Mouse (Mus musculus) forebrain, embryonic 10.5 days (tissue): ENCODE results near the gene Cog1. TPM values are rescaled to one million over a fixed set of nuclear protein-coding genes. Genes with fewer than 3 reads are reported as not detected.

Experiments used
- DNase-seq: peaks from one replicate; pipeline ENCODE4 v3.0.0-alpha.2; 2017; ENCODE audit warnings: low spot score; ENCODE audit errors: extremely low spot score
- H3K27ac ChIP-seq: fragments of 300-500 bp; sonication (generic); 2 replicates; pipeline ENCODE4 v1.5.1; 2016; ENCODE audit warnings: mild to moderate bottlenecking
- H3K27me3 ChIP-seq: fragments of 300-500 bp; sonication (generic); 2 replicates; pipeline ENCODE4 v1.6.1; 2016; ENCODE audit warnings: mild to moderate bottlenecking; ENCODE audit not compliant: poor library complexity, severe bottlenecking
- H3K36me3 ChIP-seq: fragments of 300-500 bp; sonication (generic); replicated peaks from 2 replicates; pipeline ENCODE4 v1.6.1; 2016; ENCODE audit warnings: mild to moderate bottlenecking, moderate library complexity
- H3K4me1 ChIP-seq: fragments of 300-500 bp; sonication (generic); 2 replicates; pipeline ENCODE4 v1.6.1; 2016
- H3K4me3 ChIP-seq: fragments of 300-500 bp; sonication (generic); 2 replicates; pipeline ENCODE4 v1.5.1; 2016; ENCODE audit warnings: mild to moderate bottlenecking, moderate library complexity
- H3K9me3 ChIP-seq: fragments of 300-500 bp; sonication (generic); 2 replicates; pipeline ENCODE4 v1.6.1; 2016; ENCODE audit warnings: mild to moderate bottlenecking, moderate library complexity
- WGBS: fragments of 180-500 bp; shearing (Covaris S2); methylation state at CpG from one replicate; pipeline ENCODE4 v1.1.7; 2016; 5-methylcytosine and 5-hydroxymethylcytosine counted together
- polyA plus RNA-seq: library from polyadenylated mRNA; unstranded; fragments of >200 nt; fragmentation: Nextera tagmentation; extraction: Ambion mirVana; gene quantifications from 2 replicates; pipeline ENCODE4 v1.2.1, GENCODE M21; 2016

Cog1 gene
- polyA plus RNA-seq, 1 experiment from 2014 or later: 24.4 TPM

DNA sequence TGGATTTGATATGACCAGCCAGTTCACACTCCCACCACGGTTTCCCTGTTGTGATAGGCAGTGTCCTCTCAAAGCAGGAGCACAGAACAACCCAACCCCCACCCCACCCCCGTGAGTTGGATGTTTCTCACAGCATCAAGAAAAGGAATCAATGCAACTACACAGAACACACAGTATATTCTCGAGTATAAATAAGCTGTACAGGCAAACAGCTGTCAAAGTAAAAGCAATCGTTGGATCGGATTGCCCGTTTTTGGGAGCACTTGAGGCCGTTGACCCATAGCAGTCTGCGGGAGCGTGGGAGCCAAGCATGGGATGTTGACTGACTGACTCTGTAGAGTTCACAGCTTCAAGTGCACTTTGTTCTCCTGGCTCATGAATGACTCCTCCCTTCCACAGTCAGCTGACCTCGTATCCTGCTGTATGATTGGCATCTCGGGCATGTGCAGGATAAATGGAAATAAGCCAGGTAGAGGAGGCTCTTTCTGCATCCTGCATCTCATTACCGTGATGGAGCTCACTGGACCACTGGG is 49.1 kb downstream of the Cog1 start:
- peaks cover 13% of the 10 kb centered on the region; the same call in 1 of the 2 replicates for H3K9me3 ChIP-seq
- H3K27me3 ChIP-seq: no peaks in the 10 kb centered on the region
- DNase-seq: no peak
- H3K4me3 ChIP-seq: no peak overlapping the region
- H3K36me3 ChIP-seq: peaks cover 79% of the 10 kb centered on the region
- H3K27ac ChIP-seq: no peak overlapping the region
- peaks cover 17% of the 10 kb centered on the region for H3K4me1 ChIP-seq
- 88% methylated on average over 12 of the region's 12 CpGs for WGBS

- DNase-seq: no peak
- WGBS: 89% methylated on average over 7 of the region's 7 CpGs
- Histone ChIP-seq H3K4me1 (peaks cover 17% of the 10 kb centered on the region), H3K36me3 (peaks cover 63% of the 10 kb centered on the region), H3K4me3 (no peak overlapping the region), H3K9me3 (peaks cover 13% of the 10 kb centered on the region; the same call in 1 of the 2 replicates), H3K27me3 (no peaks in the 10 kb centered on the region), H3K27ac (no peak overlapping the region)
Observed at GRCm38 (mm10) chr11:113699643-113700042, 50.7 kb downstream of the Cog1 start.

- H3K4me1 ChIP-seq: peaks cover 3% of the 10 kb centered on the region
- peak; percentile 80 for DNase-seq
- no peaks in the 10 kb centered on the region for H3K9me3 ChIP-seq
- H3K27me3 ChIP-seq: peaks cover 14% of the 10 kb centered on the region
- no peak overlapping the region for H3K4me3 ChIP-seq
- H3K27ac ChIP-seq: no peak overlapping the region
- H3K36me3 ChIP-seq: peaks cover 38% of the 10 kb centered on the region
- WGBS: 51% methylated on average over 5 of the region's 5 CpGs
Observed at GRCm38 (mm10) chr11:113703758-113704157, 54.8 kb downstream of the Cog1 start.

- no peak overlapping the region for H3K27ac ChIP-seq
- H3K4me3 ChIP-seq: no peak overlapping the region
- peaks cover 27% of the 10 kb centered on the region for H3K27me3 ChIP-seq
- DNase-seq: no peak
- H3K9me3 ChIP-seq: no peaks in the 10 kb centered on the region
- 91% methylated on average over 15 of the region's 15 CpGs for WGBS
- peaks cover 27% of the 10 kb centered on the region for H3K4me1 ChIP-seq
- peaks cover 22% of the 10 kb centered on the region for H3K36me3 ChIP-seq
Observed at GRCm38 (mm10) chr11:113705966-113706652, 57.1 kb downstream of the Cog1 start.

- Histone ChIP-seq H3K27me3 (peaks cover 37% of the 10 kb centered on the region), H3K9me3 (no peaks in the 10 kb centered on the region), H3K27ac (peak overlapping the region; percentile 86), H3K4me1 (peaks cover 31% of the 10 kb centered on the region), H3K4me3 (peak overlapping the region; percentile 30; the same call in 1 of the 2 replicates), H3K36me3 (peaks cover 15% of the 10 kb centered on the region)
- no peak for DNase-seq
- WGBS: 41% methylated on average over 19 of the region's 19 CpGs
Observed at GRCm38 (mm10) chr11:113708629-113709213, 59.8 kb downstream of the Cog1 start.

GRCm38 (mm10) chr11:113709272-113709671 is 60.3 kb downstream of the Cog1 start:
- peaks cover 43% of the 10 kb centered on the region for H3K27me3 ChIP-seq
- WGBS: 6% methylated on average over 15 of the region's 15 CpGs
- peaks cover 15% of the 10 kb centered on the region for H3K36me3 ChIP-seq
- H3K9me3 ChIP-seq: no peaks in the 10 kb centered on the region
- DNase-seq: no peak
- H3K27ac ChIP-seq: peak overlapping the region; percentile 86
- H3K4me3 ChIP-seq: peak overlapping the region; percentile 30
- peaks cover 37% of the 10 kb centered on the region for H3K4me1 ChIP-seq

- Histone ChIP-seq H3K4me3 (peak within 1 kb of the TSS; percentile 30), H3K36me3 (peaks cover 15% of the 10 kb centered on the region), H3K9me3 (no peaks in the 10 kb centered on the region), H3K4me1 (peaks cover 39% of the 10 kb centered on the region), H3K27me3 (peaks cover 44% of the 10 kb centered on the region), H3K27ac (peak within 1 kb of the TSS; percentile 86)
- WGBS: 4% methylated on average over 11 of the region's 11 CpGs
- DNase-seq: no peak
Observed at GRCm38 (mm10) chr11:113709731-113710256, 60.8 kb downstream of the Cog1 start, which contains the start of gene Cpsf4l. Gene Cpsf4l (minus strand): TSS chr11:113710017.

DNA sequence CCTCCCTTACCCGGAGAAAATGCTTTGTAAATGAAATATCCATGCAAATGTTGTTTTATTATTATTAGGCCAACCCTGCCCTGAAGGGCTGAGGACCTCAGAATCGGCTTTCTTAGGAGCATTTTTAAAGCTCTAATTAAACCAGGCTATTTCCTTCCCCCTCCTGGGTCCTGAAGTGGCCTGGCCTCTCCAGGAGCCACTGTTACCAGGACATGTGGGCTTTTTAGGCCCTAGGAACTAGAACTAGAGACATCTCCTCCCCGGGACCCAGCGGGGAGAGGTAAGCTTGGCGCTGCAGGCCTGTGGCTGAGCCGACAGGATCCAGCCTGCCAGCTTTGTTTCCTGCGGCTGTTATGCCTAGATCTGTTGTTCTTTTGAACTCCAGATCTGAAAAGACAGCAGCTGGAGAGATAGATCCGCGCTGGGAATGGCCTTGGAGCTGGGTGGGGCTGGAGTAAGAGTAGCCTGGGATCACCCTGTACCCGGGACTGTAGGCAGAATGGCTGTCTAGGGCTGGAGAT is 61.3 kb downstream of the Cog1 start:
- Histone ChIP-seq H3K27me3 (peaks cover 48% of the 10 kb centered on the region), H3K27ac (peak overlapping the region; percentile 86), H3K36me3 (peaks cover 15% of the 10 kb centered on the region), H3K9me3 (no peaks in the 10 kb centered on the region), H3K4me3 (peak overlapping the region; percentile 30), H3K4me1 (peaks cover 43% of the 10 kb centered on the region)
- peak; percentile 59 for DNase-seq
- under 1% methylated on average over 10 of the region's 10 CpGs for WGBS

DNA sequence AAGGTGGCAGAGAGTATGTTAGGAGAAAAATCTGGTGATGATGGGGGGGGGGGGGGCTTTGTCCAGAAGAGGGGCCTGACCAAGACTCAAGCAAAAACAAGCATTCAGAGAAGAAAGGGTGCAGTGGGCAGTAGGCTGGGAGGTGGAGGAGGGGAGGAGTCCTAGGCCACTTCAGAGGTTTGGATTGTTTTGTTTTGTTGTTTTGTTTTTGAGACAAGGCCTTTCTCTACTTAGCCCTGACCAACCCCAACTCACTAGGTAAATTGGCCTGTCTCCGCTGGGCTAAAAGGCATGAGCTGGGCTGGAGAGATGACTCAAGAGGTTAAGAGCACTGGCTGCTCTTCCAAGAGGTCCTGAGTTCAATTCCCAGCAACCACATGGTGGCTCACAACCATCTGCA is 62.1 kb downstream of the Cog1 start:
- Histone ChIP-seq H3K27ac (peak overlapping the region; percentile 86), H3K27me3 (peaks cover 53% of the 10 kb centered on the region), H3K9me3 (no peaks in the 10 kb centered on the region), H3K36me3 (peaks cover 15% of the 10 kb centered on the region), H3K4me3 (no peak overlapping the region), H3K4me1 (peaks cover 45% of the 10 kb centered on the region)
- WGBS: 40% methylated on average over 1 of the region's 1 CpGs
- no peak for DNase-seq

- no peaks in the 10 kb centered on the region for H3K9me3 ChIP-seq
- peaks cover 30% of the 10 kb centered on the region for H3K27me3 ChIP-seq
- no peak overlapping the region for H3K27ac ChIP-seq
- peaks cover 50% of the 10 kb centered on the region for H3K4me1 ChIP-seq
- no peak overlapping the region for H3K4me3 ChIP-seq
- DNase-seq: no peak
- WGBS: 67% methylated on average over 7 of the region's 7 CpGs
- no peaks in the 10 kb centered on the region for H3K36me3 ChIP-seq
Observed at GRCm38 (mm10) chr11:113715078-113715674, 66.2 kb downstream of the Cog1 start.

GRCm38 (mm10) chr11:113716132-113716531 is 67.2 kb downstream of the Cog1 start:
- H3K4me1 ChIP-seq: peaks cover 40% of the 10 kb centered on the region
- H3K36me3 ChIP-seq: no peaks in the 10 kb centered on the region
- DNase-seq: no peak
- WGBS: 93% methylated on average over 2 of the region's 2 CpGs
- no peak overlapping the region for H3K4me3 ChIP-seq
- peaks cover 30% of the 10 kb centered on the region for H3K27me3 ChIP-seq
- no peak overlapping the region for H3K27ac ChIP-seq
- no peaks in the 10 kb centered on the region for H3K9me3 ChIP-seq
